Mouse (Mus musculus) G1E (cell line): ENCODE data around the gene Il20rb. TPM values are rescaled to one million over a fixed set of nuclear protein-coding genes. Genes with fewer than 3 reads are reported as not detected.

Experiments used
- ATAC-seq: 2 replicates; pipeline ENCODE4 v1.8.0; 2016; ENCODE audit warnings: mild to moderate bottlenecking; ENCODE audit not compliant: insufficient number of reproducible peaks, poor library complexity, low FRiP score, severe bottlenecking; ENCODE audit errors: extremely low read depth
- DNase-seq: peaks from one replicate; pipeline ENCODE4 v3.0.0; 2012; ENCODE audit warnings: low spot score
- H3K27me3 ChIP-seq: 2 replicates; pipeline ENCODE4 v1.6.1; 2012; ENCODE audit warnings: mild to moderate bottlenecking, low read length, inconsistent platforms; ENCODE audit not compliant: insufficient read depth
- H3K36me3 ChIP-seq: replicated peaks from 2 replicates; pipeline ENCODE3; 2012; ENCODE audit warnings: mild to moderate bottlenecking, inconsistent platforms
- H3K4me1 ChIP-seq: 2 replicates; pipeline ENCODE4 v1.6.1; 2012; ENCODE audit warnings: low read depth, low read length, inconsistent platforms, mixed read lengths; ENCODE audit not compliant: insufficient read depth
- H3K4me3 ChIP-seq: 2 replicates; pipeline ENCODE4 v1.5.1; 2012; ENCODE audit warnings: low read depth, mild to moderate bottlenecking, inconsistent platforms, low read length, moderate library complexity, mixed read lengths
- H3K9me3 ChIP-seq: replicated peaks from 2 replicates; pipeline ENCODE4 v1.6.1; 2012; ENCODE audit warnings: inconsistent platforms
- CTCF ChIP-seq: IDR thresholded peaks from 2 replicates; pipeline ENCODE4 v1.5.1; 2012; ENCODE audit warnings: low read depth, low read length, inconsistent platforms, mixed read lengths
- GATA1 ChIP-seq: IDR thresholded peaks from 2 replicates; pipeline ENCODE4 v1.6.1; 2012; ENCODE audit warnings: borderline replicate concordance, low read length, inconsistent platforms, mixed read lengths
- GATA2 ChIP-seq: IDR thresholded peaks from 2 replicates; pipeline ENCODE4 v1.6.1; 2012; ENCODE audit warnings: low read depth, low read length, inconsistent platforms, borderline replicate concordance
- POLR2AphosphoS5 ChIP-seq: IDR thresholded peaks from 2 replicates; pipeline ENCODE4 v1.6.1; 2012; ENCODE audit warnings: low read depth, low read length, inconsistent platforms; ENCODE audit not compliant: insufficient replicate concordance
- TAL1 ChIP-seq: conservative IDR thresholded peaks from 2 replicates; pipeline ENCODE4 v1.6.1; 2012; ENCODE audit warnings: low read depth, low read length, inconsistent platforms, mixed read lengths
- polyA plus RNA-seq: library from polyadenylated mRNA; stranded (reverse); fragments of >175 nt; gene quantifications from 2 replicates; pipeline ENCODE4 v1.2.3, GENCODE M21; 2012
- total RNA-seq, 2 experiments: library from RNA; stranded (forward) in 1 of 2; stranded (reverse) in 1 of 2; fragments of 200-1000 nt in 1 of 2; fragments of >200 nt in 1 of 2; fragmentation: Nextera tagmentation in 1 of 2; gene quantifications; 2 replicates each; pipeline ENCODE4 v1.2.3; 2014 to 2017

Il20rb gene
- 1.1 and 1.2 TPM in 2 replicates for total RNA-seq (2014; fragmentation: Nextera tagmentation)
- 0.71 and 0.93 TPM in 2 replicates for total RNA-seq (2017)
- polyA plus RNA-seq = 0.20 and 0.22 TPM in 2 replicates

- Histone ChIP-seq H3K4me3 (no peak within 1 kb of the TSS), H3K36me3 (peaks cover 61% of the 10 kb centered on the region), H3K4me1 (no peaks in the 10 kb centered on the region), H3K27me3 (no peaks in the 10 kb centered on the region), H3K9me3 (no peaks in the 10 kb centered on the region)
- no peak for DNase-seq
- no peak for ATAC-seq
- TF ChIP-seq CTCF = no peak
- no peak for TF ChIP-seq GATA1
- no peak for TF ChIP-seq POLR2AphosphoS5
- TF ChIP-seq TAL1 = no peak
- no peak for TF ChIP-seq GATA2
Measured at GRCm38 (mm10) chr9:100486431-100486830, at the start of gene Il20rb. TSS of gene Il20rb (minus strand) at chr9:100486788.

GRCm38 (mm10) chr9:100535618-100536262 is 49.2 kb upstream of the Il20rb start:
- no peak for DNase-seq
- Histone ChIP-seq H3K9me3 (no peaks in the 10 kb centered on the region), H3K4me1 (peaks cover 67% of the 10 kb centered on the region), H3K27me3 (no peaks in the 10 kb centered on the region), H3K4me3 (no peak overlapping the region), H3K36me3 (peaks cover 9% of the 10 kb centered on the region)
- 0 out of 2 replicates have a peak, but pooled peaks have one; percentile 36 for ATAC-seq
- TF ChIP-seq TAL1 (0 out of 2 replicates have a peak, but pooled peaks have one; percentile 20), GATA2 (no peak)

- Histone ChIP-seq H3K27me3 (no peaks in the 10 kb centered on the region), H3K4me3 (no peak overlapping the region), H3K9me3 (no peaks in the 10 kb centered on the region), H3K36me3 (peaks cover 3% of the 10 kb centered on the region), H3K4me1 (peaks cover 70% of the 10 kb centered on the region)
- ATAC-seq (no peak), DNase-seq (no peak)
- TF ChIP-seq GATA2 = no peak
- TF ChIP-seq POLR2AphosphoS5 = no peak
- no peak for TF ChIP-seq GATA1
- no peak for TF ChIP-seq CTCF
- TF ChIP-seq TAL1 = no peak
Measured at GRCm38 (mm10) chr9:100534686-100535085, 48.1 kb upstream of the Il20rb start.

- H3K9me3 ChIP-seq = no peaks in the 10 kb centered on the region
- no peak for TF ChIP-seq POLR2AphosphoS5
- no peak for TF ChIP-seq GATA2
- peak; percentile 51 for TF ChIP-seq TAL1
- TF ChIP-seq GATA1 = no peak
- no peak for TF ChIP-seq CTCF
- DNase-seq (peak; percentile 34), ATAC-seq (peak; percentile 80)
- no peaks in the 10 kb centered on the region for H3K27me3 ChIP-seq
- H3K36me3 ChIP-seq = peaks cover 8% of the 10 kb centered on the region
- H3K4me3 ChIP-seq = no peak overlapping the region; the same call in 1 of the 2 replicates
- H3K4me1 ChIP-seq = peaks cover 69% of the 10 kb centered on the region
Measured at GRCm38 (mm10) chr9:100532847-100533505, 46.4 kb upstream of the Il20rb start.

- Histone ChIP-seq H3K36me3 (peaks cover 5% of the 10 kb centered on the region), H3K4me3 (no peak overlapping the region), H3K9me3 (no peaks in the 10 kb centered on the region), H3K4me1 (peaks cover 60% of the 10 kb centered on the region), H3K27me3 (no peaks in the 10 kb centered on the region)
- TF ChIP-seq POLR2AphosphoS5 = no peak
- no peak for TF ChIP-seq GATA1
- TF ChIP-seq CTCF = no peak
- no peak for TF ChIP-seq TAL1
- TF ChIP-seq GATA2 = no peak
- DNase-seq (no peak), ATAC-seq (no peak)
Measured at GRCm38 (mm10) chr9:100531296-100531695, 44.7 kb upstream of the Il20rb start.

GRCm38 (mm10) chr9:100525225-100525624 is 38.6 kb upstream of the Il20rb start:
- H3K9me3 ChIP-seq = no peaks in the 10 kb centered on the region
- ATAC-seq (peak; percentile 45), DNase-seq (peak; percentile 23)
- no peak overlapping the region for H3K4me3 ChIP-seq
- no peak for TF ChIP-seq TAL1
- no peak for TF ChIP-seq GATA1
- no peak for TF ChIP-seq GATA2
- no peak for TF ChIP-seq CTCF
- TF ChIP-seq POLR2AphosphoS5 = no peak
- peaks cover 52% of the 10 kb centered on the region for H3K4me1 ChIP-seq
- no peaks in the 10 kb centered on the region for H3K27me3 ChIP-seq
- H3K36me3 ChIP-seq = peaks cover 10% of the 10 kb centered on the region
